Mouse (Mus musculus) liver, embryonic 16.5 days (tissue): ENCODE results near the gene Apoa2. TPM values are rescaled to one million over a fixed set of nuclear protein-coding genes. Genes with fewer than 3 reads are reported as not detected.

Source experiments
- ATAC-seq: fragments of 200-750 bp; cut with Nextera tagmentation; 2 replicates; pipeline ENCODE4 v1.8.0; 2017; ENCODE audit warnings: low read depth, mild to moderate bottlenecking, moderate number of reproducible peaks, moderate library complexity
- H3K27ac ChIP-seq: fragments of 300-500 bp; sonication (generic); 2 replicates; pipeline ENCODE4 v1.5.1; 2014; ENCODE audit warnings: mild to moderate bottlenecking, low read length
- H3K27me3 ChIP-seq: fragments of 300-500 bp; sonication (generic); 2 replicates; pipeline ENCODE4 v1.6.1; 2014; ENCODE audit warnings: low read depth, low read length, mixed read lengths; ENCODE audit not compliant: control insufficient read depth, insufficient read depth
- H3K36me3 ChIP-seq: fragments of 300-500 bp; sonication (generic); 2 replicates; pipeline ENCODE4 v1.6.1; 2014; ENCODE audit warnings: mild to moderate bottlenecking; ENCODE audit not compliant: control insufficient read depth, insufficient read depth
- H3K4me1 ChIP-seq: fragments of 300-500 bp; sonication (generic); 2 replicates; pipeline ENCODE4 v1.6.1; 2014; ENCODE audit warnings: low read depth, low read length, mixed read lengths; ENCODE audit not compliant: control insufficient read depth
- H3K4me2 ChIP-seq: fragments of 300-500 bp; sonication (generic); 2 replicates; pipeline ENCODE4 v1.6.1; 2014; ENCODE audit warnings: low read depth, low read length, mixed read lengths
- H3K4me3 ChIP-seq: fragments of 300-500 bp; sonication (generic); 2 replicates; pipeline ENCODE4 v1.5.1; 2014; ENCODE audit warnings: low read depth, mild to moderate bottlenecking, low read length
- H3K9ac ChIP-seq: fragments of 300-500 bp; sonication (generic); 2 replicates; pipeline ENCODE4 v1.6.1; 2014; ENCODE audit warnings: low read depth, low read length
- H3K9me3 ChIP-seq: fragments of 300-500 bp; sonication (generic); replicated peaks from 2 replicates; pipeline ENCODE4 v1.6.1; 2016; ENCODE audit warnings: low read length; ENCODE audit not compliant: control insufficient read depth
- WGBS: fragments of 180-500 bp; shearing (Covaris S2); extraction: QIAGEN DNeasy Blood & Tissue Kit; methylation state at CpG from one replicate; pipeline ENCODE4 v1.1.7; 2014; ENCODE audit not compliant: insufficient replicate concordance; 5-methylcytosine and 5-hydroxymethylcytosine counted together
- polyA plus RNA-seq: library from polyadenylated mRNA; unstranded; fragments of >200 nt; fragmentation: Nextera tagmentation; extraction: Ambion mirVana; gene quantifications from 2 replicates; pipeline ENCODE4 v1.2.1, GENCODE M21; 2015

The Apoa2 gene
- polyA plus RNA-seq, 1 experiment from 2014 or later: 8,864 TPM

DNA sequence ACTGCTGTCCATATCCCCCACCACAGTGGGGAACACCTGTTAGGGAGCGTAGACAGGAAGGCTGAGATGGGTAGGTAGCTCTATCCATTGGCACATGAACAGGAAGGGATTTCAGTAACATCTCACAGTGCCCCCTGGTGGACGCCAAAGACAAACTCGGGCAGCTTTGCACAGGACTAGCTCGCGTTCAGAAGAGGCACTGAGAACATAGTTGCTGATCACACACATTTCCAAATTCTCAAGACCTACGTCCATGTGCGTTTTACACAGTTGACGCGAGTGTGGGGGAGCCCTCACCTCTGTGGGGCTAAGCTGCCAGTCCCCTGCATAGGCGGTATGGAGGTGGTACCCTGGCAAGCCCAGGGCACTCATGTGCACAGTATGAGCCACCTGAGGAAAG, 4.0 kb upstream of the Apoa2 start:
- Histone ChIP-seq H3K9ac (peak overlapping the region; percentile 33), H3K27ac (peak overlapping the region; percentile 52)
- 8% methylated on average over 10 of the region's 10 CpGs for WGBS

DNA sequence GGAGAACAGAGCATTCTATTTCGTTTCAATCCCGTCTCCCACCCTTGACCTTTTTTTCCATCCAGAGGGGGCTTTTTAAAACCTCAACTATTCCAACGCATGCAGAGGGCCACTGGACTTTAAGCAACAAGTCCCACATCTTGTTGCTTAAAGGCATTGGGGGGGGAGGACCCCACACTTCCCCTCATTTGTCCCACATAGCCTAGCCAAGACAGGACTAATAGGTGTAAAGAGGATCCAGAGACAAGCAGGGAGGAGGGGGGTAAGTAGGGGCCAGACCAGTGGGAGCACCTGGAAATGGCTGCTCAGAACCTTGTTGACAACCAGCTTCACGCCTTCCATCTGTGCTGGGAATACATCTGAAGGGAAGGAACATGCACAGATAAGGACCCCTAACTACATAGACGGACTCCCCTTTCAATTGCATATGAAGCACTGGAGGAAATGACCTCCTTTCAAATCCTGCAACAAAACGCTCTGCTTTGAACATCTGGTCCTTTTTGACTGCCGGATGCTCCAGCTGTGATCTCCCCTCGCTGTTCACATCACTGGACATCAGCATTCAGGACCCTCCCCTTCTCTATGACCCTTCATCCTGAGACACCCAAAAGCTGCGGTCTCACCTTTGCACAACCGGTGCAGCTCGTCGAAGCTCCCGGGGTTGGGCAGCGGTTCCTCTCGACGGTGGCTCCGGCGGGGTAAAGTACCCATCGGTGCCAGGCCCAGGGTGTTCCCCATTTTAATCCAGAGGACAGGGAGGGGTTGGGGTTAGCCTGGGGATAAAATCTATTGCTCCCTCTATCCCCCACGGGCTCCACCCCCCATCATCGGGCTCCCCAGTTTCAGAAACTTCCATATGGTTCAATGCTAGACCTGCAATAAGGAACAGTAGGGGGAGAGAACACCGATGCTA, 3.3 kb upstream of the Apoa2 start:
- peak overlapping the region; percentile 63 for H3K9ac ChIP-seq
- H3K4me3 ChIP-seq: peak overlapping the region; percentile 75
- H3K9me3 ChIP-seq: no peaks in the 10 kb centered on the region
- WGBS: 6% methylated on average over 22 of the region's 22 CpGs
- peak overlapping the region; percentile 52 for H3K27ac ChIP-seq
- peak overlapping the region; percentile 90 for H3K4me2 ChIP-seq
- no peaks in the 10 kb centered on the region for H3K36me3 ChIP-seq
- no peaks in the 10 kb centered on the region for H3K27me3 ChIP-seq
- ATAC-seq: no peak
- H3K4me1 ChIP-seq: peaks cover 19% of the 10 kb centered on the region

More for the DNA sequence above, 4.0 kb upstream of the Apoa2 start:
- peaks cover 19% of the 10 kb centered on the region for H3K4me1 ChIP-seq
- peak overlapping the region; percentile 75 for H3K4me3 ChIP-seq
- H3K9me3 ChIP-seq: no peaks in the 10 kb centered on the region
- peak overlapping the region; percentile 90 for H3K4me2 ChIP-seq
- no peaks in the 10 kb centered on the region for H3K36me3 ChIP-seq
- no peaks in the 10 kb centered on the region for H3K27me3 ChIP-seq
- ATAC-seq: no peak

DNA sequence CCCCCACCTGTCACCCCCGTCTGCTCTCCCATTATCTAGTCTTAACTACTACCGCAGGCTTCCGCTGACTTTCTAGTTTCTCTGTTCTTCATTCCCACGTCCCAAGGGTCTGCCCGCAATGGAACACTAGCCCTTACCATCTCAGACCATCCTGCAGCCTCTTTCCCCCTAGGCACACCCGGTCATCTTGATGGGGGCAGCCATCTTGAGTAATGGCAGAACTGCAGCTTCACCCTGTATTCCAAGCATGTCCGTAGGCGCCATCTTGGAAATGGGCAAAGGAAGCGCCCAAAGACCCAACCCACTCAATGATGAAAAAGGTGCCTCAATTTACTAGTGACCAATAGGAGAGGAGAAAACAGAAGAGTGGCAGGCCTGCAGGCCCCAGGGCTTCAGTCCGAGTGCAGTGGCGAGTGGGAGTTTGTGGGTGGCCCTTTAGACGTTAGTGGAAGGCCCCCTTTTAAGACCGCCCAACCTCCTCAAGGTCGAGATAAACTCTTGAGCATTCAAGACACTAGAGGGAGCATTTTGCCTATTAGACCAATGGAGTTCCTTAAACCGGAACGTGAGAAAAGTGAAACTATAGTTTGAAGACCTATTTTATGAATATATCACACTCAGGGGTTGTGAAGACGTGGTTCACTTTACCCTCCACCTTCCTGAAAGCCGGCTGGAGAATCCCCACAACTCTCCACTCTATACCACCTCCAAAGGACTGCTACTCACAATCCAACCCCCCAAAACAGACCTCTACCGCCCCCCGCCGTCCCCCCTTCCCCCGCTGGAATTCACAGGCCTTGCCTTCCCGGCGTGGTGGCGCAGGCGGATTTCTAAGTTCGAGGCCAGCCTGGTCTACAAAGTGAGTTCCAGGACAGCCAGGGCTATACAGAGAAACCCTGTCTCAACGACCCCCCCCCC, 2.4 kb upstream of the Apoa2 start, which contains the start of gene Tomm40l:
Gene Tomm40l (minus strand): TSS at position 277 of the 918 bp plus-strand sequence.
- H3K4me3 ChIP-seq: peak within 1 kb of the TSS; percentile 75
- no peaks in the 10 kb centered on the region for H3K27me3 ChIP-seq
- no peaks in the 10 kb centered on the region for H3K36me3 ChIP-seq
- peak within 1 kb of the TSS; percentile 90 for H3K27ac ChIP-seq
- H3K9me3 ChIP-seq: no peaks in the 10 kb centered on the region
- H3K4me2 ChIP-seq: peak within 1 kb of the TSS; percentile 90
- ATAC-seq: peak; percentile 92
- WGBS: 2% methylated on average over 28 of the region's 28 CpGs
- H3K9ac ChIP-seq: peak within 1 kb of the TSS; percentile 73
- peaks cover 19% of the 10 kb centered on the region for H3K4me1 ChIP-seq

DNA sequence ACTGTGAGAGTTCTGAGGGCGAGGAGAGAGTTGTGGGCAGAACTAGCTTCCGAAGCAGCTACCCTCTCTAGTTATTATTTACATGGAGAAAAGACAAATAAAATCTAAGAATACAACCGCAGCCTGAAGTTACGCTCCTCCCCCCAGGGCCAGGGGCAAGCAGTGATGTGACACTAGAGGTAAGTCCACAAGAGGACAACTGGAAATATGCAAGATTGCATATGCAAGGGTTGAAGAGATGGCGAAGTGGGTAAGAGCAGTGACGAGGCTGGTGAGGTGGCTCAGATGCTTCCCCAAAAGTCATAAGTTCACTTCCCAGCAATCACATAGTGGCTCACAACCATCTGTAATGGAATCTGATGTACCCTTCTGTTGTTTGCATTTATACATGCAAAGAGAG, 1.7 kb upstream of the Apoa2 start:
- no peak for ATAC-seq
- Histone ChIP-seq H3K27ac (peak overlapping the region; percentile 90), H3K4me1 (peaks cover 19% of the 10 kb centered on the region), H3K9ac (peak overlapping the region; percentile 73), H3K4me2 (peak overlapping the region; percentile 90), H3K27me3 (no peaks in the 10 kb centered on the region), H3K36me3 (no peaks in the 10 kb centered on the region), H3K9me3 (no peaks in the 10 kb centered on the region), H3K4me3 (peak overlapping the region; percentile 75)
- WGBS: 56% methylated on average over 6 of the region's 6 CpGs

DNA sequence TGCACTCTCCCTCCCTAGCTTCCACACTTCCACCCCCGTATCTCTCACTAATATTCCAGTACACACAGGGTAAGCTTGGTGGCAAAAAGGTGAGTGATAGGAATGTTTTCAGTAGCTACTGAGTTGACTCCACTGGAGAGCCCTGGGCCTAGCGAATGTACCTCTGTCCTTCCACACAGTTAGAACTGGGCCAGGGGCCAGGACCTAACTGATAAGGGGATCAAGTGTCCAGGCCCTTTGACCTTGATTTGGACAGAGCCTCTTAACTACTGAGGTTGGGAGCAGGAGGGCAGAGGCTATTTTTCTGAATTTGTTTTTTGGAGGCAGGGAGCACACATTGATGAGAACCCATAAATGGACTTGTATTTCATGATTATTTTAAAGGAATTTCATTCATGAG, 1.1 kb upstream of the Apoa2 start:
- Histone ChIP-seq H3K27ac (peak overlapping the region; percentile 90), H3K9me3 (no peaks in the 10 kb centered on the region)
- ATAC-seq: peak; percentile 45

DNA sequence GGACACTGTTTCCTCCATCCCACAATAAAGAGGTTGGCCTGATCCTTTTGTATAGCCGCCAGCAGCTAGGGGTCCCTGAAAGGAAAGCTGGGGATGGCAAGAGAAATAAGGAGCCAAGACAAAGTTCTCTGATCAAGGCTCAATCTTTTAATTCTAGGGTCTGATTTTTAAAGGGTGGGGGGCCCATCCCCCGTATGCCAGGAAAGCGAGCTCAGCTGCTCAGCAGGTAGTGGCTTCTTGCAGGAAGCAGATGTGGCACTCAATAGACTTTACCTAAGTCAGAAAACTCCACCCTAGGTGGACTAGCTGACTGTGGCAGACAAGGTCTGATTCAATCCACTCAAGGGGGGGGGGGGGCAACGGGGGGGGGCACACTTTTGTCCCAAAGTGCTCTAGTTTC, 1.9 kb downstream of the Apoa2 start:
- Histone ChIP-seq H3K9me3 (no peaks in the 10 kb centered on the region), H3K4me2 (peak overlapping the region; percentile 35; the same call in 1 of the 2 replicates), H3K27me3 (no peaks in the 10 kb centered on the region), H3K36me3 (no peaks in the 10 kb centered on the region), H3K27ac (peak overlapping the region; percentile 69; the same call in 1 of the 2 replicates), H3K4me3 (peak overlapping the region; percentile 51), H3K4me1 (peaks cover 10% of the 10 kb centered on the region), H3K9ac (no peak overlapping the region)
- WGBS: 44% methylated on average over 4 of the region's 4 CpGs
- ATAC-seq: no peak

More for the DNA sequence above, 1.1 kb upstream of the Apoa2 start:
- no peak overlapping the region for H3K4me3 ChIP-seq
- 63% methylated on average over 2 of the region's 2 CpGs for WGBS
- peaks cover 19% of the 10 kb centered on the region for H3K4me1 ChIP-seq
- H3K36me3 ChIP-seq: no peaks in the 10 kb centered on the region
- no peak overlapping the region for H3K4me2 ChIP-seq
- no peaks in the 10 kb centered on the region for H3K27me3 ChIP-seq
- H3K9ac ChIP-seq: no peak overlapping the region

DNA sequence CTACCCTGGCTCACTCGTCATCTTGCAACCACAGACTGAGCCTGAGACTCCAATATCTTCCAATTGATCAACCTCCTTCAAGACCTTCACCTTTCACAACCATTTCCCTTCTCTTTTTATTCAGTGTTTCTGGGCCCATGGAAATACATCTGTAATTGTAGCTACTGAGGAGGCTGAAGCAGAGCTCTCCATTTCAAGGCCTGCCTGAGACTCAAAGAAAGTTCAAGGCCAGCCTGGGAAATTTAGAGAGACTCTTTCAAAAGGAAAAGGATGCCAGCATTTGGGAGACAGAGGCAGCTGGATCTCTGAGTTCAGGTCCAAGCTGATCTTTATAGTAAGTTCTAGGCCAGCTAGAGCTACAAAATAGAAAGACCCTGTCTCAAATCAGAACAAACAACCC, 3.0 kb downstream of the Apoa2 start:
- Histone ChIP-seq H3K27ac (no peak overlapping the region), H3K36me3 (no peaks in the 10 kb centered on the region), H3K4me1 (peaks cover 14% of the 10 kb centered on the region), H3K9ac (no peak overlapping the region), H3K4me3 (no peak overlapping the region), H3K27me3 (no peaks in the 10 kb centered on the region), H3K9me3 (no peaks in the 10 kb centered on the region), H3K4me2 (no peak overlapping the region)
- ATAC-seq: no peak
- 18% methylated on average over 1 of the region's 1 CpGs for WGBS

DNA sequence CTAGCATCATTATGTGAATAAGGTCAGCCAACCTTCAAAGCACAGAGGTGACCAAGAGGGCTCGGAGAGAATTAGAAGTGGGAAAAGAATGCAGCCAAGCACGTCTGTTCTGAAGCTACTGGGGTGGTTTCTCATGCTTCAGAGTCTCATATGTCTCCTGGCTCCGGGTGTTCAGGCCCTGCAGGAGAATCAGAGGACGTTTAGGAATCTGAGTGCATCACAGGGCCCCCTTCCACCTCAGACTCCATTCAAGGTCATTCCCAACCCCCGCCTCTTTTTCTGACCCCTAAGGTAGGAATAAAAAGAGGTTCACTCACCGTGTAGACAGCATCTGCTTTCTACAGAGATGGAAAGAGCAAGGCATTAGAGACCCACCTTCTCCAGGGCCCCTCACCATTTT, 4.9 kb downstream of the Apoa2 start:
- 65% methylated on average over 6 of the region's 6 CpGs for WGBS
- Histone ChIP-seq H3K9me3 (no peaks in the 10 kb centered on the region), H3K4me3 (no peak overlapping the region), H3K9ac (no peak overlapping the region), H3K4me1 (peaks cover 21% of the 10 kb centered on the region), H3K4me2 (no peak overlapping the region), H3K36me3 (no peaks in the 10 kb centered on the region), H3K27ac (no peak overlapping the region), H3K27me3 (no peaks in the 10 kb centered on the region)
- no peak for ATAC-seq
